Mouse (Mus musculus): ENCODE measurements around the gene Dcdc2a. TPM values are rescaled to one million over a fixed set of nuclear protein-coding genes. Genes with fewer than 3 reads are reported as not detected.

The Dcdc2a gene
- polyA plus RNA-seq, 1 experiment from 2014 or later: 1.9 TPM

DNA sequence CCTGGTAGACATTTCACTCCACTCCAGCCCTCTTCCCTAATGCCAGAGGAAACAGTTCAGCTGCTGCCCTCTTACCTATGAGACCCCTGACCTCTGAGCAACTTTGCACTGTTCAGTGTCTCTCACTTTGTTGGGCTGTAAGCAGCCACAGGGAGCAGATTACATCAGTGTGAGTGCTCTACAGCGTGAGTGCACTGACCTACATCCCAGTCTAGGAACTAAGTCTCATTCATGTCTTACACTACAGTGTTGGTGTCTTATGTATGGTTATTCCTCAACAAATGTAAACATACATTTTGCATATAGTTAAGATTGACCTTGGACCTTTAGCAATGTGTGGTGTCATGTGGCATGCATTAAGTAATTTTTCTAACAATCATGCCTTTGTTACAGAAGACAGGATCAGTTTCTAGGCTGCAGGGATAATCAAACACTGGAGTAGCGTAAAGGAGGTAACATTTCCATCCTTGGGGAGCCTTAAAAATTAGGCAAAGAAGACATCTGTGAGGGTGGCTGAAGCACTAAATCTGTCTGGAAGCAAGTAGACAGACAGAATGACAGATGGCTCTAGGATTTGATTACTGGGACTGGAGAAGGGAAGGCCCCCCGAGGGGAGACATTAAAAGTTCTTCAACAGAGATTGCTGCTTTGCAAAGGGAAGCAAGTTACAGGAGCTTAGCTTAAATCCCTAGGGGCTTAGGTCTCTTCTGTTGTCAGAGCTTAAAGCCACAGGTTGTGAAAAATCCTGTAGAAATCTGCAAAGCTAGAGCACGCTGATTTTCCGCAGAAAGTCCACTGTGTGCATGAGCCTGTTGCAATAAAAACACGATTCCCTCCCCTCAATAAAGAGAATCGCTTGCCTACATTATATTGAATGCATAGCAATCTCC, 130.9 kb downstream of the Dcdc2a start:
- Histone ChIP-seq H3K27ac (peak overlapping the region; percentile 77), H3K4me2 (replicated peaks) (peak overlapping the region; percentile 38), H3K36me3 (no peaks in the 10 kb centered on the region), H3K4me3 (0 out of 2 replicates have a peak overlapping the region, but pooled peaks have one; percentile 17), H3K27me3 (no peaks in the 10 kb centered on the region), H3K9me3 (no peaks in the 10 kb centered on the region), H3K4me1 (peaks cover 20% of the 10 kb centered on the region), H3K9ac (no peak overlapping the region)
- peak; percentile 77; the same call in 1 of the 2 replicates for ATAC-seq (ENCODE audit: insufficient number of reproducible peaks, insufficient read depth, low FRiP score, low TSS enrichment)
- 5% methylated on average over 7 of the region's 7 CpGs for WGBS

DNA sequence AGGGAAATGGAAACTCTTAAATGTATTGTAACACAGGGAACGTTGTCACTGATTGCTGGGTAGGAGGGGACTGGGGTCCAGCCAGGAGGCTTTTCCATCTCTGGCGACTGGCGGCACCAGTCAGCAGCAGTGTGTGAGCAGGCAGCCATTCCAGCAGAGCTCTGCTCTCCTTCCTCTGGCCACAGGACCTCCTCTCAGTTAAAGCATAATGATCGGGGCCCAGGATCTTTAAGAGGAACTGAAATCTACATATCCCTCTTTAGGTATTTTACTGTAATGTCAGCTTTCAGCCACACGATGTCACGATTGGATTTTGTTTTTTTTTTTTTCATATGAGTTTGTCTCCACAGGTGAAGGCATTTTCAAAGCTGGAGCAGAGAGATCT, 131.5 kb downstream of the Dcdc2a start:
- WGBS: 1% methylated on average over 6 of the region's 6 CpGs
- Histone ChIP-seq H3K27me3 (no peaks in the 10 kb centered on the region), H3K4me1 (peaks cover 20% of the 10 kb centered on the region), H3K4me3 (peak overlapping the region; percentile 17; the same call in 1 of the 2 replicates), H3K4me2 (replicated peaks) (peak overlapping the region; percentile 38), H3K27ac (peak overlapping the region; percentile 77), H3K9ac (no peak overlapping the region), H3K9me3 (no peaks in the 10 kb centered on the region), H3K36me3 (no peaks in the 10 kb centered on the region)
- 0 out of 2 replicates have a peak, but pooled peaks have one; percentile 41 for ATAC-seq (ENCODE audit: insufficient number of reproducible peaks, insufficient read depth, low FRiP score, low TSS enrichment)

DNA sequence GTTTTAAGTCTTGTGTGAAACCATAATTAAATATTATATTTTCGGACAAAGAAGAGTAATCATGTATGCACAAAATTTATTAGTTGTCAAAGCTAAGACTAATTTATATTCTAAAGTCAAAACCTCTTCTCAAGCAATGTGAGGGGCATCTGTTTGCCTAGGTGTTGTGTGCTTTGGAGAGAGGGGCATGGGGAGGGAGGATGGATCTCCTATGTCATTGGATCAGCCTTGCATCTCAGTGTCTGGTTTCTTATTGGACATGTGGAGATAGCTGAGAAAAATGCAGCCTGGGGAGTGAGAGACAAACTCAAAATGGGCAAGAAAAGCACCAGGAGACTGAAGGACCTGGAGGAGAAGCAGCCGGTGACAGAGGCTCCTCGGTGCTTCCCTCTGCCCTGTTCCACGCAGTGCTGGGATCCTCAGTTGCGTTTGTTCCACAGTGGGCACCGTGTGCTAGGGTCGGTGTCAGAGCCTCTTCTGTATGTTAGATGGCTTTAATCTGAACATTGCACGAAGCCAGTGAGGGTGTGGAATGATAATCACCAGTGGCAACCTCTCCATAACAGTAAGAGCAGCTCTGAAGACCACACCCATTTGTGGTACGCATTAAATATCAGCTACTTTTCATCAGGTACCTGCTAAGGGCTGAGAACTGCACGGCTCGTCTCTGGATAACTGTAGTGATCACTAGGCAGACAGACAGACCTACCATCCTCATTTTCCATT, 133.8 kb downstream of the Dcdc2a start:
- Histone ChIP-seq H3K4me3 (no peak overlapping the region), H3K27ac (no peak overlapping the region), H3K9ac (no peak overlapping the region), H3K36me3 (no peaks in the 10 kb centered on the region), H3K9me3 (no peaks in the 10 kb centered on the region), H3K4me2 (replicated peaks) (no peak overlapping the region), H3K4me1 (peaks cover 23% of the 10 kb centered on the region), H3K27me3 (no peaks in the 10 kb centered on the region)
- WGBS: 85% methylated on average over 11 of the region's 11 CpGs
- no peak for ATAC-seq (ENCODE audit: insufficient number of reproducible peaks, insufficient read depth, low FRiP score, low TSS enrichment)

DNA sequence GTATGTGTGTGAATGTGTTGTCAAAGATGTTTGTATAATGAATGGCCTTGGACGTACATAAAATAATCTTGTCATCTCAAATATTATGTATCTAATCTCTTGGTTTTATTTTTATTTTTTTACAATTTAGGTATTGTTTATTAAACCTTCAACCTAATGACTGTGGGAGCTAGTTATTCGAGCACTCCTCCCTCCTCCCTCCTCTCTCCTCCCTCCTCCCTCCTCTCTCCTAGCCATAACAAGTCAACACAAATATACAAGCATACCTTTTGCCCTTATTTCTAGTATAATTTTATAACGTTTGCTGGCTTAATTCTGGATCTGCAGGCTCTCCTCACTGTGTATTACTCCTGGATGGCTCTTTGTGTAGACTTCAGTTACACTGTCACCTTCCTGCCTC, 134.4 kb downstream of the Dcdc2a start:
- H3K27me3 ChIP-seq: no peaks in the 10 kb centered on the region
- H3K4me1 ChIP-seq: peaks cover 23% of the 10 kb centered on the region
- H3K36me3 ChIP-seq: no peaks in the 10 kb centered on the region
- no peak overlapping the region for H3K27ac ChIP-seq
- H3K9me3 ChIP-seq: no peaks in the 10 kb centered on the region
- WGBS: 80% methylated on average over 3 of the region's 3 CpGs
- H3K9ac ChIP-seq: no peak overlapping the region
- H3K4me3 ChIP-seq: no peak overlapping the region
- no peak for ATAC-seq (ENCODE audit: insufficient number of reproducible peaks, insufficient read depth, low FRiP score, low TSS enrichment)
- H3K4me2 ChIP-seq (replicated peaks): no peak overlapping the region

- 82% methylated on average over 10 of the region's 10 CpGs for WGBS
- Histone ChIP-seq H3K27me3 (no peaks in the 10 kb centered on the region), H3K9me3 (no peaks in the 10 kb centered on the region), H3K4me1 (peaks cover 4% of the 10 kb centered on the region; the same call in 1 of the 2 replicates), H3K36me3 (no peaks in the 10 kb centered on the region), H3K9ac (no peak overlapping the region), H3K27ac (no peak overlapping the region), H3K4me3 (no peak overlapping the region), H3K4me2 (replicated peaks) (no peak overlapping the region)
- ATAC-seq (ENCODE audit: insufficient number of reproducible peaks, insufficient read depth, low FRiP score, low TSS enrichment): no peak
These were observed 139.9 kb downstream of the Dcdc2a start for GRCm38 (mm10) chr13:25195706-25196105.

- no peak overlapping the region for H3K4me2 ChIP-seq (replicated peaks)
- no peaks in the 10 kb centered on the region for H3K9me3 ChIP-seq
- ATAC-seq (ENCODE audit: insufficient number of reproducible peaks, insufficient read depth, low FRiP score, low TSS enrichment): no peak
- H3K9ac ChIP-seq: no peak overlapping the region
- no peak overlapping the region for H3K27ac ChIP-seq
- H3K36me3 ChIP-seq: no peaks in the 10 kb centered on the region
- 41% methylated on average over 3 of the region's 3 CpGs for WGBS
- H3K4me1 ChIP-seq: no peaks in the 10 kb centered on the region
- H3K27me3 ChIP-seq: no peaks in the 10 kb centered on the region
- H3K4me3 ChIP-seq: no peak overlapping the region
These were observed 144.1 kb downstream of the Dcdc2a start for GRCm38 (mm10) chr13:25199916-25200315.

DNA sequence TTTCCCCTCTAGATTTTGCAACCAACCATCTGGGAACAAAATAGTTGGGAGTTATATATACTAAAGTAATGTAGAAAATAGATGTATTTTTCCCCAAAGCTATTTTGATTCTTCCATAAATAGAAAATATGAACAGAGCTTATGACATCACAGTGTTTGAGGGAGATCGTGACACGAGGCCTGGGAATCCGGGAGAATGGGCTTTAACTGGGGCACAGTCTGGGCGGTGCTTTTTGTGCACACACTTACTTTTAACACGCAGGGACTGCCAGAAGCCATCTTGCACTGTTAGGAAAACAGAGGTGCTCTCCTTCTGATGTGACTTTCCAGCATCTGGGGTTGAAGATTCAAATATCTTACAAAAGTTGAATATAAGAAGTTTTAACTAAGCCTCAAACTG, 151.1 kb downstream of the Dcdc2a start:
- no peaks in the 10 kb centered on the region for H3K9me3 ChIP-seq
- WGBS: 91% methylated on average over 5 of the region's 5 CpGs
- no peaks in the 10 kb centered on the region for H3K36me3 ChIP-seq
- ATAC-seq (ENCODE audit: insufficient number of reproducible peaks, insufficient read depth, low FRiP score, low TSS enrichment): no peak
- no peak overlapping the region for H3K9ac ChIP-seq
- H3K4me3 ChIP-seq: no peak overlapping the region
- H3K27ac ChIP-seq: no peak overlapping the region
- no peak overlapping the region for H3K4me2 ChIP-seq (replicated peaks)
- H3K27me3 ChIP-seq: no peaks in the 10 kb centered on the region
- no peaks in the 10 kb centered on the region for H3K4me1 ChIP-seq

DNA sequence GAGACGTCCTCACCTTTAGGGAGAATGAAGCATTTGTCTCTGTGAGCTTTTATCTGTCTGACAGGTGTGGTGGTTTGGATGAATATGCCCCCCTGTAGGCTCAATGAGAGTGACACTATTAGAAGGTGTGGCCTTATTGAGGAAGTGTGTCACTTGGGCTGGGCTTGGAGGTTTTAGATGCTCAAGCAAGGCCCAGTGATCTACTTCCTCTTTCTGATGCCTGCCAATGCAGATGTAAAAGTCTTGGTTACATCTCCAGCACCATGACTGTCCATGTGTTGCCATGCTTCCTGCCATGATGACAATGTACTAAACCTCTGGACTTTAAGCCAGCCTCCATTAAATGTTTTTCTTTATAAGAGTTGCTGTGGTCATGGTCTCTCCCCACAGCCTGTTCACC, 162.6 kb downstream of the Dcdc2a start:
- Histone ChIP-seq H3K27ac (no peak overlapping the region), H3K4me1 (no peaks in the 10 kb centered on the region), H3K4me2 (replicated peaks) (no peak overlapping the region), H3K36me3 (no peaks in the 10 kb centered on the region), H3K9ac (no peak overlapping the region), H3K9me3 (no peaks in the 10 kb centered on the region), H3K4me3 (no peak overlapping the region), H3K27me3 (no peaks in the 10 kb centered on the region)
- WGBS: 80% methylated on average over 1 of the region's 1 CpGs
- ATAC-seq (ENCODE audit: insufficient number of reproducible peaks, insufficient read depth, low FRiP score, low TSS enrichment): no peak

- no peak overlapping the region for H3K4me2 ChIP-seq (replicated peaks)
- no peak overlapping the region for H3K4me3 ChIP-seq
- H3K4me1 ChIP-seq: no peaks in the 10 kb centered on the region
- H3K9me3 ChIP-seq: no peaks in the 10 kb centered on the region
- WGBS: 46% methylated on average over 5 of the region's 5 CpGs
- no peak overlapping the region for H3K27ac ChIP-seq
- H3K9ac ChIP-seq: no peak overlapping the region
- ATAC-seq (ENCODE audit: insufficient number of reproducible peaks, insufficient read depth, low FRiP score, low TSS enrichment): no peak
- no peaks in the 10 kb centered on the region for H3K27me3 ChIP-seq
- H3K36me3 ChIP-seq: no peaks in the 10 kb centered on the region
These were observed 164.5 kb downstream of the Dcdc2a start for GRCm38 (mm10) chr13:25220186-25220787.

- Histone ChIP-seq H3K27me3 (no peaks in the 10 kb centered on the region), H3K4me3 (no peak overlapping the region), H3K4me2 (replicated peaks) (no peak overlapping the region), H3K36me3 (no peaks in the 10 kb centered on the region), H3K27ac (no peak overlapping the region), H3K4me1 (peaks cover 13% of the 10 kb centered on the region), H3K9ac (no peak overlapping the region), H3K9me3 (no peaks in the 10 kb centered on the region)
- no peak for ATAC-seq (ENCODE audit: insufficient number of reproducible peaks, insufficient read depth, low FRiP score, low TSS enrichment)
- WGBS: 91% methylated on average over 1 of the region's 1 CpGs
These were observed 196.1 kb downstream of the Dcdc2a start for GRCm38 (mm10) chr13:25251893-25252292.

DNA sequence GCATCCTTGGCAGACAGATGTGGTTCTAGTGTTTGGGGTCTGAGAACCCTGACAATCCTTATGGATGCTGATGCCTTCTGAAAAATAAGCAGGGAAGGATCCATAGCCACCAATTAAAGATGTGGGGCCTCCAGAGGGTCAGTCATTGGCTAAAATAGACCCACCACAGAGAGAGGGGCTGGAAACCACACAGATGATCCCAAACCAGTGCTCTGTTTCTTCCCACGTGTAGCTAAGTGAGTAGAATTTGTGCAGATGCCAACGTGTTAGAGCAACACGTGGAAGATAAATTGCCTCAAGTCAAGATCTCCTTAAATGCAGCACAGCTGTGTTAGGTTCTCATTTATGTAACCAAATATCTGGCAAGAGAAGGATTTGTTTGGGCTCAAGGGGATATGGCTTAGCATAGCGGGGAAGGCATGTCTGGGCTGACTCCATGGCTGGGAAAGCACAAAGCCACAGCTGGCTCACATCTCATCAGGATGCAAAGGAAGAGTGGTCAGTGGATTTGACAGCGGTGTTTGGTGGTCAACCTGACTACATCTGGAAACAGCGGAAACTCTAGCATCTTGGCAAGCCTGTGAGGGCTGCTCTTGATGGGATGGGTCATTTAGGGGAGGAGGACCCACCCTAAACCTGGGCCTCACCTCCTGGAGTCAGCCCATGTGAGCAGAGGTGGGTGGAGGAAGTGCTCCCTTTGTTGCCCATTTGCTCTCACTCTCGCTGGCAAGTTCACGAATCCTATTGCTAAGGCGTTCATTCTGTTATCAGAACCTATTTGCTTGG, 198.9 kb downstream of the Dcdc2a start:
- H3K4me2 ChIP-seq (replicated peaks): no peak overlapping the region
- no peaks in the 10 kb centered on the region for H3K36me3 ChIP-seq
- no peak overlapping the region; the same call in 1 of the 2 replicates for H3K27ac ChIP-seq
- ATAC-seq (ENCODE audit: insufficient number of reproducible peaks, insufficient read depth, low FRiP score, low TSS enrichment): peak; percentile 35; the same call in 1 of the 2 replicates
- no peaks in the 10 kb centered on the region for H3K27me3 ChIP-seq
- H3K4me1 ChIP-seq: peaks cover 13% of the 10 kb centered on the region
- no peak overlapping the region for H3K4me3 ChIP-seq
- no peaks in the 10 kb centered on the region for H3K9me3 ChIP-seq
- no peak overlapping the region for H3K9ac ChIP-seq
- 55% methylated on average over 9 of the region's 9 CpGs for WGBS
